Comparison of ENCODE assay signal across 23 mouse cellular contexts in genomic region chr10:83563005-83563404, GRCm38 (mm10). TPM values are rescaled to one million over a fixed set of nuclear protein-coding genes. Genes with fewer than 3 reads are reported as not detected.
DNase-seq lines count a peak whose midpoint lies in the region; ATAC-seq lines count a peak whose summit lies in the region.
"Had no signal": no experiment of that assay in that cellular context is flagged by ENCODE, and none has a peak within 500 bp of the region (broad histone marks: within the 10 kb centered on the region; RNA-seq: fewer than 3 reads in every experiment).

No protein-coding gene starts in this region.

- no peaks in the 10 kb centered on the region for H3K9me3 ChIP-seq in hindbrain, embryonic 10.5 days
- no peaks in the 10 kb centered on the region for H3K9me3 ChIP-seq in hindbrain, embryonic 16.5 days (ENCODE audit: control insufficient read depth, low read length)
- no peaks in the 10 kb centered on the region for H3K9me3 ChIP-seq in midbrain, embryonic 10.5 days (replicated peaks)
- no peaks in the 10 kb centered on the region for H3K9me3 ChIP-seq in midbrain, embryonic 14.5 days (ENCODE audit: control insufficient read depth, low read length)
- no peaks in the 10 kb centered on the region for H3K9me3 ChIP-seq in intestine, embryonic 16.5 days (ENCODE audit: control insufficient read depth, low read length)
- H3K9me3 ChIP-seq in kidney, embryonic 14.5 days (ENCODE audit: control insufficient read depth, low read length) = no peaks in the 10 kb centered on the region
- H3K9me3 ChIP-seq: embryonic facial prominence, embryonic 12.5 days; embryonic facial prominence, embryonic 15.5 days had no signal

- no peak overlapping the region for H3K9ac ChIP-seq in hindbrain, embryonic 16.5 days (ENCODE audit: low read depth, low read length)
- no peak overlapping the region for H3K9ac ChIP-seq in midbrain, embryonic 14.5 days (replicated peaks; ENCODE audit: low read length)
- H3K9ac ChIP-seq in intestine, embryonic 16.5 days (ENCODE audit: low read depth, low read length) = no peak overlapping the region
- no peak overlapping the region for H3K9ac ChIP-seq in kidney, embryonic 14.5 days (ENCODE audit: low read depth, low read length)
- H3K9ac ChIP-seq: embryonic facial prominence, embryonic 12.5 days; embryonic facial prominence, embryonic 15.5 days; forebrain, postnatal 0 days; hindbrain, embryonic 14.5 days had no signal

- ATAC-seq in hindbrain, embryonic 16.5 days = no peak
- no peak for ATAC-seq in midbrain, embryonic 14.5 days (ENCODE audit: low FRiP score, low TSS enrichment)
- peak; percentile 48; the same call in 1 of the 2 replicates for ATAC-seq in intestine, embryonic 16.5 days
- no peak for ATAC-seq in kidney, embryonic 14.5 days (ENCODE audit: low FRiP score, low TSS enrichment)
- ATAC-seq: activated CD4-positive, CD25-positive, alpha-beta regulatory T cell, adult 4 months; forebrain, embryonic 14.5 days; forebrain, postnatal 0 days had no signal

- H3K4me3 ChIP-seq in hindbrain, embryonic 10.5 days = no peak overlapping the region
- H3K4me3 ChIP-seq in hindbrain, embryonic 16.5 days (ENCODE audit: low read length) = no peak overlapping the region
- H3K4me3 ChIP-seq in midbrain, embryonic 10.5 days = no peak overlapping the region
- no peak overlapping the region for H3K4me3 ChIP-seq in midbrain, embryonic 14.5 days (replicated peaks; ENCODE audit: low read depth, low read length)
- H3K4me3 ChIP-seq in intestine, embryonic 16.5 days (ENCODE audit: low read length) = no peak overlapping the region
- no peak overlapping the region for H3K4me3 ChIP-seq in kidney, embryonic 14.5 days (ENCODE audit: low read length)
- H3K4me3 ChIP-seq: embryonic facial prominence, embryonic 12.5 days; embryonic facial prominence, embryonic 15.5 days; gastrocnemius, adult 2 months had no signal

- H3K4me2 ChIP-seq in hindbrain, embryonic 16.5 days (ENCODE audit: low read length) = no peak overlapping the region
- H3K4me2 ChIP-seq in midbrain, embryonic 14.5 days (ENCODE audit: low read length) = no peak overlapping the region
- no peak overlapping the region for H3K4me2 ChIP-seq in intestine, embryonic 16.5 days (ENCODE audit: low read depth, low read length)
- no peak overlapping the region for H3K4me2 ChIP-seq in kidney, embryonic 14.5 days (replicated peaks; ENCODE audit: low read depth, low read length)
- H3K4me2 ChIP-seq: embryonic facial prominence, embryonic 12.5 days; embryonic facial prominence, embryonic 15.5 days; heart, embryonic 11.5 days; hindbrain, embryonic 14.5 days had no signal

- no peak for DNase-seq in hindbrain, embryonic 10.5 days (ENCODE audit: low spot score)
- DNase-seq in midbrain, embryonic 10.5 days (ENCODE audit: low spot score) = no peak
- no peak for DNase-seq in midbrain, embryonic 14.5 days
- DNase-seq: adrenal gland, adult 8-10 months; adrenal gland, postnatal 25 days; cerebellum, adult 11-12 months; cerebellum, adult 8-10 months; cerebellum, postnatal 10 days; cerebellum, postnatal 36 days; forebrain, postnatal 0 days; gastrocnemius, adult 2 months; gastrocnemius, postnatal 14 days; heart, adult 11 months; heart, postnatal 36 days had no signal

- H3K27me3 ChIP-seq in hindbrain, embryonic 10.5 days (ENCODE audit: insufficient read depth, poor library complexity, severe bottlenecking) = no peaks in the 10 kb centered on the region
- H3K27me3 ChIP-seq in hindbrain, embryonic 16.5 days (replicated peaks; ENCODE audit: control insufficient read depth, insufficient read depth, low read length) = no peaks in the 10 kb centered on the region
- H3K27me3 ChIP-seq in midbrain, embryonic 10.5 days (ENCODE audit: low read depth, poor library complexity, severe bottlenecking) = no peaks in the 10 kb centered on the region
- no peaks in the 10 kb centered on the region for H3K27me3 ChIP-seq in midbrain, embryonic 14.5 days (ENCODE audit: control insufficient read depth, insufficient read depth, low read length)
- no peaks in the 10 kb centered on the region for H3K27me3 ChIP-seq in intestine, embryonic 16.5 days (replicated peaks; ENCODE audit: control insufficient read depth, insufficient read depth, low read length)
- H3K27me3 ChIP-seq in kidney, embryonic 14.5 days (ENCODE audit: control insufficient read depth, insufficient read depth, low read length) = no peaks in the 10 kb centered on the region
- H3K27me3 ChIP-seq: embryonic facial prominence, embryonic 12.5 days; embryonic facial prominence, embryonic 15.5 days had no signal

- H3K36me3 ChIP-seq in hindbrain, embryonic 10.5 days = peaks cover 98% of the 10 kb centered on the region
- H3K36me3 ChIP-seq in hindbrain, embryonic 16.5 days (ENCODE audit: control insufficient read depth, insufficient read depth, low read length) = peaks cover 41% of the 10 kb centered on the region
- peaks cover 98% of the 10 kb centered on the region for H3K36me3 ChIP-seq in midbrain, embryonic 10.5 days
- H3K36me3 ChIP-seq in midbrain, embryonic 14.5 days (ENCODE audit: control insufficient read depth, insufficient read depth, low read length) = peaks cover 87% of the 10 kb centered on the region
- H3K36me3 ChIP-seq in intestine, embryonic 16.5 days (ENCODE audit: control insufficient read depth, insufficient read depth, low read length) = peaks cover 18% of the 10 kb centered on the region
- H3K36me3 ChIP-seq in kidney, embryonic 14.5 days (ENCODE audit: control insufficient read depth, insufficient read depth, low read length) = peaks cover 84% of the 10 kb centered on the region

- H3K4me1 ChIP-seq in hindbrain, embryonic 10.5 days (replicated peaks) = 0 out of 2 replicates have a peak, but pooled peaks cover 4% of the 10 kb centered on the region
- H3K4me1 ChIP-seq in hindbrain, embryonic 16.5 days (ENCODE audit: control insufficient read depth, insufficient read depth, low read depth, low read length) = no peaks in the 10 kb centered on the region
- peaks cover 11% of the 10 kb centered on the region for H3K4me1 ChIP-seq in midbrain, embryonic 10.5 days
- H3K4me1 ChIP-seq in midbrain, embryonic 14.5 days (ENCODE audit: control insufficient read depth, insufficient read depth, low read length) = no peaks in the 10 kb centered on the region
- no peaks in the 10 kb centered on the region for H3K4me1 ChIP-seq in intestine, embryonic 16.5 days (ENCODE audit: control insufficient read depth, insufficient read depth, low read length)
- no peaks in the 10 kb centered on the region for H3K4me1 ChIP-seq in kidney, embryonic 14.5 days (ENCODE audit: control insufficient read depth, insufficient read depth, low read length)
- H3K4me1 ChIP-seq: embryonic facial prominence, embryonic 12.5 days; embryonic facial prominence, embryonic 15.5 days had no signal

- H3K27ac ChIP-seq in hindbrain, embryonic 10.5 days = peak overlapping the region; percentile 41; the same call in 1 of the 2 replicates
- no peak overlapping the region for H3K27ac ChIP-seq in hindbrain, embryonic 16.5 days (ENCODE audit: low read depth, low read length)
- H3K27ac ChIP-seq in midbrain, embryonic 10.5 days (replicated peaks) = peak overlapping the region; percentile 55; the same call in 1 of the 2 replicates
- H3K27ac ChIP-seq in midbrain, embryonic 14.5 days (replicated peaks; ENCODE audit: low read depth, low read length) = no peak overlapping the region
- no peak overlapping the region for H3K27ac ChIP-seq in intestine, embryonic 16.5 days (ENCODE audit: low read length)
- H3K27ac ChIP-seq in kidney, embryonic 14.5 days (ENCODE audit: low read depth, low read length) = no peak overlapping the region
- H3K27ac ChIP-seq: embryonic facial prominence, embryonic 12.5 days; embryonic facial prominence, embryonic 15.5 days; gastrocnemius, adult 2 months; hindbrain, embryonic 14.5 days had no signal

RNA-seq across cellular contexts. Expression of gene Washc4, which starts 19.5 kb away (rescaled TPM):
- polyA plus RNA-seq in hindbrain, embryonic 10.5 days (2016; fragmentation: Nextera tagmentation; extraction: Ambion mirVana) = 29.7 and 34.1 TPM in 2 replicates
- polyA plus RNA-seq in hindbrain, embryonic 16.5 days (2015; fragmentation: Nextera tagmentation; extraction: Ambion mirVana) = 26.0 and 31.8 TPM in 2 replicates
- 38.5 and 40.6 TPM in 2 replicates for polyA plus RNA-seq in midbrain, embryonic 10.5 days (2016; fragmentation: Nextera tagmentation; extraction: Ambion mirVana)
- polyA plus RNA-seq in midbrain, embryonic 14.5 days (2014; fragmentation: Nextera tagmentation; extraction: Ambion mirVana) = 20.7 and 35.0 TPM in 2 replicates
- polyA plus RNA-seq in intestine, embryonic 16.5 days (2015; fragmentation: Nextera tagmentation; extraction: Ambion mirVana) = 43.6 and 46.8 TPM in 2 replicates
- 22.8 and 44.1 TPM in 2 replicates for polyA plus RNA-seq in kidney, embryonic 14.5 days (2014; fragmentation: Nextera tagmentation; extraction: Ambion mirVana)

RNA-seq across cellular contexts. Expression of gene Aldh1l2, which starts 29.1 kb away (rescaled TPM):
- polyA plus RNA-seq in hindbrain, embryonic 10.5 days (2016; fragmentation: Nextera tagmentation; extraction: Ambion mirVana) = 2.3 and 5.2 TPM in 2 replicates
- 11.9 and 14.6 TPM in 2 replicates for polyA plus RNA-seq in hindbrain, embryonic 16.5 days (2015; fragmentation: Nextera tagmentation; extraction: Ambion mirVana)
- polyA plus RNA-seq in midbrain, embryonic 10.5 days (2016; fragmentation: Nextera tagmentation; extraction: Ambion mirVana) = 2.0 and 5.0 TPM in 2 replicates
- 16.0 and 18.5 TPM in 2 replicates for polyA plus RNA-seq in midbrain, embryonic 14.5 days (2014; fragmentation: Nextera tagmentation; extraction: Ambion mirVana)
- 1.6 TPM in 2 replicates for polyA plus RNA-seq in intestine, embryonic 16.5 days (2015; fragmentation: Nextera tagmentation; extraction: Ambion mirVana)
- polyA plus RNA-seq in kidney, embryonic 14.5 days (2014; fragmentation: Nextera tagmentation; extraction: Ambion mirVana) = 0.74 and 0.76 TPM in 2 replicates
- polyA plus RNA-seq: activated CD4-positive, CD25-positive, alpha-beta regulatory T cell, adult 4 months had no signal

Comparison
In these comparisons a context has a peak if more than half of its experiments do, and no peak if none do; other contexts are left out.
1. H3K27ac ChIP-seq: peak in hindbrain, embryonic 10.5 days (single experiment) and midbrain, embryonic 10.5 days (single experiment); none in hindbrain, embryonic 16.5 days (single experiment), midbrain, embryonic 14.5 days (single experiment), intestine, embryonic 16.5 days (single experiment) and kidney, embryonic 14.5 days (single experiment).